Mouse (Mus musculus): Measurements from ENCODE around the gene Opa3.

- TF ChIP-seq POLR2A (IDR thresholded peaks at IDR 0.05; ENCODE audit: borderline replicate concordance, low read depth, low read length): no peak
- TF ChIP-seq CTCF (IDR thresholded peaks at IDR 0.05; ENCODE audit: low read depth, low read length): no peak
Measured at GRCm38 (mm10) chr7:19239986-19240385, 11.9 kb downstream of the Opa3 start.
